ENCODE assay signal across 9 mouse cellular contexts in the genomic region with DNA sequence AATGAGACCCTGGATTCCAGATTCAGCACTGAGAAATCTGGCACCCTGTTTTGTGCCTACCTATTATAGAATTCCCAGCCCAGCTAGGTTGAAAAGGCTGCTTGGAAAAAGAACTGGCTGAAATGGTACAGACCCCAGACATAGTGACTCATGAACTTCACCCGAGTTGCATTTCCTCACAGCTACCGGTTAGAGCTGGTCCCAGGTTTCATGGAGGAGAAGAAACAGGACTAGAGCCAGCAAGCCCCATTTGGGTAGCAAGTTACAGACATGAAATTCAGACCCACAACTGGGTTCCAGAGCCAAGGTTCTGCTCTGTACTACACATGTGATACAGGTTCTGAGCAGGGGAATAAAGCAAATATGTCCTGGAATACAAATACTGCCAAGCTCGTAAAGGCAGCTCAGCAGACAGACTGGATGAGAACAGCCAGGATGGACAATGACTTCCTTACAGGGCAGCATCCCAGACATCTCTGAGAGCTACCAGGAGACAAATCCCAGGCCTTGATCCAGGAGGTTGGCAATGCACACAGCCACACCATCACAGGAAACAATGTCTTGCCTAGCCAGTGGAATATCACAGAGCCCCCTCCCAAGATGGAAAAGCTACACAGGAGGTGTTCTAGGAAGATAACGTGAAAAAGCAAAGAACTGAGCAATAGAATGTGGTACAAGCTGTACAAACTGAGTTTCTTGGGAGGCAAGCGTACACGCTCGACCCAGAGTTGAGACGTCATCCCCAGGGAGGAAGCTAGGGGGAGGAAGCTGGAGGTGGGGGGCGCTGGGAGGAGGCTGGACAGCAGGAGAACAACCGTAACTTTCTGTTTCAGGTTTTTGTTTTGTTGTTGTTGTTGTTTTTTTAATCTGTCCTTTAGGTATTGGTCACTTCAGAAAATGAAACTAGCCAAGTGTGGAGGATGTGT. TPM values are rescaled to one million over a fixed set of nuclear protein-coding genes. Genes with fewer than 3 reads are reported as not detected.
DNase-seq lines count a peak whose midpoint lies in the region; ATAC-seq and TF ChIP-seq lines count a peak whose summit lies in the region.
"Had no signal": no experiment of that assay in that cellular context is flagged by ENCODE, and none has a peak within 500 bp of the region (broad histone marks: within the 10 kb centered on the region; RNA-seq: fewer than 3 reads in every experiment).

No protein-coding gene starts in this region.

- peak overlapping the region; percentile 41 for H3K27ac ChIP-seq in intestine, postnatal 0 days (ENCODE audit: low read depth, low read length)
- H3K27ac ChIP-seq in intestine, embryonic 16.5 days (ENCODE audit: low read length): no peak overlapping the region
- H3K27ac ChIP-seq in limb, embryonic 10.5 days: peak overlapping the region; percentile 93

- peak; percentile 17; the same call in 1 of the 2 replicates for TF ChIP-seq CTCF in intestine, postnatal 0 days (IDR thresholded peaks at IDR 0.05; ENCODE audit: low read depth)

- ATAC-seq in CD4-positive, CD25-positive, alpha-beta regulatory T cell, adult 4 months: no peak
- ATAC-seq in intestine, postnatal 0 days: no peak
- ATAC-seq in intestine, embryonic 16.5 days: no peak

- H3K27me3 ChIP-seq in intestine, postnatal 0 days (replicated peaks; ENCODE audit: control insufficient read depth, insufficient read depth, low read length): no peaks in the 10 kb centered on the region
- H3K27me3 ChIP-seq in intestine, embryonic 16.5 days (replicated peaks; ENCODE audit: control insufficient read depth, insufficient read depth, low read length): no peaks in the 10 kb centered on the region
- no peaks in the 10 kb centered on the region for H3K27me3 ChIP-seq in limb, embryonic 10.5 days (ENCODE audit: low read depth, poor library complexity, severe bottlenecking)

- no peaks in the 10 kb centered on the region for H3K36me3 ChIP-seq in intestine, postnatal 0 days (ENCODE audit: control insufficient read depth, insufficient read depth)
- no peaks in the 10 kb centered on the region for H3K36me3 ChIP-seq in intestine, embryonic 16.5 days (ENCODE audit: control insufficient read depth, insufficient read depth, low read length)
- H3K36me3 ChIP-seq in limb, embryonic 10.5 days: peaks cover 21% of the 10 kb centered on the region

- DNase-seq in CD4-positive, CD25-positive, alpha-beta regulatory T cell, adult 2 months (ENCODE audit: low read depth, low spot score): peak; percentile 43
- peak; percentile 43 for DNase-seq in 3T3-L1 (ENCODE audit: low read depth, low spot score)
- DNase-seq in limb, embryonic 10.5 days (ENCODE audit: low spot score): no peak
- DNase-seq in spleen, postnatal 14 days (ENCODE audit: low spot score in 2 of 2): no peak
- DNase-seq in frontal cortex, postnatal 10 days (ENCODE audit: low spot score in 2 of 2): no peak
- DNase-seq: lung, adult 2 months had no signal

- no peaks in the 10 kb centered on the region for H3K9me3 ChIP-seq in intestine, postnatal 0 days (ENCODE audit: control insufficient read depth)
- H3K9me3 ChIP-seq in intestine, embryonic 16.5 days (ENCODE audit: control insufficient read depth, low read length): no peaks in the 10 kb centered on the region
- no peaks in the 10 kb centered on the region for H3K9me3 ChIP-seq in limb, embryonic 10.5 days (replicated peaks)

- peaks cover 11% of the 10 kb centered on the region; the same call in 1 of the 2 replicates for H3K4me1 ChIP-seq in intestine, postnatal 0 days (replicated peaks; ENCODE audit: control insufficient read depth, insufficient read depth, low read length)
- H3K4me1 ChIP-seq in intestine, embryonic 16.5 days (ENCODE audit: control insufficient read depth, insufficient read depth, low read length): peaks cover 31% of the 10 kb centered on the region
- peaks cover 33% of the 10 kb centered on the region for H3K4me1 ChIP-seq in limb, embryonic 10.5 days

- WGBS in intestine, postnatal 0 days: 62% methylated on average over 10 of the region's 10 CpGs
- 69% methylated on average over 10 of the region's 10 CpGs for WGBS in intestine, embryonic 16.5 days
- 88% methylated on average over 10 of the region's 10 CpGs for WGBS in limb, embryonic 10.5 days

- no peak overlapping the region for H3K4me3 ChIP-seq in intestine, postnatal 0 days (ENCODE audit: low read depth, low read length)
- H3K4me3 ChIP-seq in intestine, embryonic 16.5 days (ENCODE audit: low read length): no peak overlapping the region
- H3K4me3 ChIP-seq in limb, embryonic 10.5 days: 0 out of 2 replicates have a peak overlapping the region, but pooled peaks have one; percentile 81

- peak overlapping the region; percentile 17 for H3K4me2 ChIP-seq in intestine, postnatal 0 days (replicated peaks; ENCODE audit: low read depth)
- no peak overlapping the region for H3K4me2 ChIP-seq in intestine, embryonic 16.5 days (ENCODE audit: low read depth, low read length)

- no peak overlapping the region for H3K9ac ChIP-seq in intestine, postnatal 0 days (ENCODE audit: low read depth, low read length)
- no peak overlapping the region; the same call in 1 of the 2 replicates for H3K9ac ChIP-seq in intestine, embryonic 16.5 days (ENCODE audit: low read depth, low read length)

RNA-seq across cellular contexts. Expression of a gene that starts 4.6 kb away (rescaled TPM):
- polyA plus RNA-seq in CD4-positive, CD25-positive, alpha-beta regulatory T cell, adult 4 months (2017; shearing (Covaris generic)): 1 to 10 TPM; 3.6 to 3.9 TPM
- 1.6 and 1.7 TPM in 2 replicates for polyA plus RNA-seq in intestine, postnatal 0 days (2015; fragmentation: Nextera tagmentation; extraction: Ambion mirVana)
- polyA plus RNA-seq in intestine, embryonic 16.5 days (2015; fragmentation: Nextera tagmentation; extraction: Ambion mirVana): 3.7 and 4.0 TPM in 2 replicates
- 10.6 and 10.8 TPM in 2 replicates for polyA plus RNA-seq in limb, embryonic 10.5 days (2016; fragmentation: Nextera tagmentation; extraction: Ambion mirVana)

RNA-seq across cellular contexts. Expression of a gene that starts 18.5 kb away (rescaled TPM):
- not detected for polyA plus RNA-seq in CD4-positive, CD25-positive, alpha-beta regulatory T cell, adult 4 months (2017; shearing (Covaris generic))
- polyA plus RNA-seq in intestine, postnatal 0 days (2015; fragmentation: Nextera tagmentation; extraction: Ambion mirVana): 0.14 TPM in 1 of 2 replicates, not detected in the other
- 0.07 and 0.21 TPM in 2 replicates for polyA plus RNA-seq in intestine, embryonic 16.5 days (2015; fragmentation: Nextera tagmentation; extraction: Ambion mirVana)
- 0.05 TPM in 1 of 2 replicates, not detected in the other for polyA plus RNA-seq in limb, embryonic 10.5 days (2016; fragmentation: Nextera tagmentation; extraction: Ambion mirVana)

RNA-seq across cellular contexts. Expression of a gene that starts 55.1 kb away (rescaled TPM):
- polyA plus RNA-seq in CD4-positive, CD25-positive, alpha-beta regulatory T cell, adult 4 months (2017; shearing (Covaris generic)): 100 to 1,000 TPM; 198 to 297 TPM
- polyA plus RNA-seq in intestine, postnatal 0 days (2015; fragmentation: Nextera tagmentation; extraction: Ambion mirVana): 201 and 204 TPM in 2 replicates
- 211 and 233 TPM in 2 replicates for polyA plus RNA-seq in intestine, embryonic 16.5 days (2015; fragmentation: Nextera tagmentation; extraction: Ambion mirVana)
- polyA plus RNA-seq in limb, embryonic 10.5 days (2016; fragmentation: Nextera tagmentation; extraction: Ambion mirVana): 197 and 216 TPM in 2 replicates

Comparison
In these comparisons a context has a peak if more than half of its experiments do, and no peak if none do; other contexts are left out.
1. DNase-seq: peak in CD4-positive, CD25-positive, alpha-beta regulatory T cell, adult 2 months (single experiment) and 3T3-L1 (single experiment); none in limb, embryonic 10.5 days (single experiment), spleen, postnatal 14 days (0 of 2) and frontal cortex, postnatal 10 days (0 of 2).